Comparison of ENCODE assay signal across 8 mouse cellular contexts in the genomic region with DNA sequence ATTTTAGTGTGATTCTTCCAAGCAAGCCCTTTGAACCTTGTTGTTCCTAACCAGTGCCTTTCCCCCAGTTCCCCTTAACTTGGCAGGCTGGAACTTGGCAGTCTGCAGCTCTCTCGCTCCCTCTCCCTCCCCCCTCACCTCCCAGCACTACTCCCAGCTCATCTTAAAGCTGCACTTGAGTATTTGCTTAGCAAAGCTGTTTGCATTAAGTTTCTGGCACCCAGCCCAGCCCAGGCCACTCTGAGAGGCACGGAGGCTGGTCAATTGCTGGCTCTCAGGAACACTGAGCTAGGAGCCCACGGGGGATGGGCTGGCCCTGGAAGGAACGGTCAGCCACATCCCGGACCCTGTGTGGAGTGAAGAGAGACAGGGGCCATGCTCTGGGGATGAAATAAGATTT.
A peak's percentile ranks its signal among the peaks of the same experiment; 100 is the strongest.
DNase-seq lines count a peak whose midpoint lies in the region; ATAC-seq lines count a peak whose summit lies in the region.

No protein-coding gene starts in this region.

- WGBS in neural tube, embryonic 11.5 days: 58% methylated on average over 5 of the region's 5 CpGs
- 29% methylated on average over 5 of the region's 5 CpGs for WGBS in embryonic facial prominence, embryonic 12.5 days
- WGBS in limb, embryonic 11.5 days: 59% methylated on average over 5 of the region's 5 CpGs
- 33% methylated on average over 5 of the region's 5 CpGs for WGBS in midbrain, embryonic 13.5 days

- no peak overlapping the region for H3K9ac ChIP-seq in neural tube, embryonic 11.5 days (ENCODE audit: low read length)
- H3K9ac ChIP-seq in embryonic facial prominence, embryonic 12.5 days: no peak overlapping the region
- H3K9ac ChIP-seq in limb, embryonic 11.5 days (ENCODE audit: low read length): no peak overlapping the region
- no peak overlapping the region for H3K9ac ChIP-seq in midbrain, embryonic 13.5 days (replicated peaks)

- no peak overlapping the region for H3K4me3 ChIP-seq in neural tube, embryonic 11.5 days (ENCODE audit: low read depth, low read length)
- no peak overlapping the region for H3K4me3 ChIP-seq in embryonic facial prominence, embryonic 12.5 days
- H3K4me3 ChIP-seq in limb, embryonic 11.5 days (ENCODE audit: low read depth, low read length): no peak overlapping the region
- H3K4me3 ChIP-seq in midbrain, embryonic 13.5 days (replicated peaks): no peak overlapping the region

- H3K4me2 ChIP-seq in neural tube, embryonic 11.5 days (ENCODE audit: low read depth): no peak overlapping the region
- H3K4me2 ChIP-seq in embryonic facial prominence, embryonic 12.5 days (replicated peaks): no peak overlapping the region
- no peak overlapping the region for H3K4me2 ChIP-seq in limb, embryonic 11.5 days (ENCODE audit: low read depth, severe bottlenecking)
- no peak overlapping the region for H3K4me2 ChIP-seq in midbrain, embryonic 13.5 days (replicated peaks)

- intact Hi-C loops in heart, postnatal 14 days (cut with DNase I): no loop called here

- DNase-seq in neural tube, embryonic 11.5 days (ENCODE audit: low spot score): peak; percentile 62
- DNase-seq in neural tube, embryonic 10.5 days (ENCODE audit: extremely low spot score, low spot score): no peak
- DNase-seq in heart, postnatal 14 days: peak; percentile 57 to 63
- peak; percentile 39 for DNase-seq in limb, embryonic 11.5 days (ENCODE audit: low spot score)
- DNase-seq in yolk sac, embryonic 10.5 days (ENCODE audit: low spot score): peak; percentile 86
- DNase-seq in layer of hippocampus, postnatal 25 days (ENCODE audit: extremely low spot score in 1 of 2, low spot score in 1 of 2): no peak

- H3K27me3 ChIP-seq in neural tube, embryonic 11.5 days (ENCODE audit: control insufficient read depth, insufficient read depth, low read length): no peaks in the 10 kb centered on the region
- H3K27me3 ChIP-seq in embryonic facial prominence, embryonic 12.5 days: no peaks in the 10 kb centered on the region
- H3K27me3 ChIP-seq in limb, embryonic 11.5 days (ENCODE audit: control insufficient read depth, insufficient read depth, low read length): no peaks in the 10 kb centered on the region
- H3K27me3 ChIP-seq in midbrain, embryonic 13.5 days: no peaks in the 10 kb centered on the region

- peaks cover 4% of the 10 kb centered on the region; the same call in 1 of the 2 replicates for H3K4me1 ChIP-seq in neural tube, embryonic 11.5 days (ENCODE audit: control insufficient read depth, insufficient read depth, low read length)
- H3K4me1 ChIP-seq in embryonic facial prominence, embryonic 12.5 days: peaks cover 14% of the 10 kb centered on the region
- H3K4me1 ChIP-seq in limb, embryonic 11.5 days (ENCODE audit: control insufficient read depth, insufficient read depth, low read length): peaks cover 2% of the 10 kb centered on the region; the same call in 1 of the 2 replicates
- H3K4me1 ChIP-seq in midbrain, embryonic 13.5 days (replicated peaks): peaks cover 13% of the 10 kb centered on the region

- H3K36me3 ChIP-seq in neural tube, embryonic 11.5 days (ENCODE audit: control insufficient read depth, insufficient read depth, low read length): no peaks in the 10 kb centered on the region
- H3K36me3 ChIP-seq in embryonic facial prominence, embryonic 12.5 days: peaks cover 5% of the 10 kb centered on the region; the same call in 1 of the 2 replicates
- H3K36me3 ChIP-seq in limb, embryonic 11.5 days (ENCODE audit: control insufficient read depth, insufficient read depth, low read length): no peaks in the 10 kb centered on the region
- H3K36me3 ChIP-seq in midbrain, embryonic 13.5 days: peaks cover 11% of the 10 kb centered on the region

- no peaks in the 10 kb centered on the region for H3K9me3 ChIP-seq in neural tube, embryonic 11.5 days (ENCODE audit: control insufficient read depth, low read length)
- no peaks in the 10 kb centered on the region for H3K9me3 ChIP-seq in embryonic facial prominence, embryonic 12.5 days
- H3K9me3 ChIP-seq in limb, embryonic 11.5 days (ENCODE audit: control insufficient read depth, low read length): no peaks in the 10 kb centered on the region
- no peaks in the 10 kb centered on the region for H3K9me3 ChIP-seq in midbrain, embryonic 13.5 days

- H3K27ac ChIP-seq in neural tube, embryonic 11.5 days (ENCODE audit: low read depth, low read length): no peak overlapping the region
- peak overlapping the region; percentile 65; the same call in 1 of the 2 replicates for H3K27ac ChIP-seq in embryonic facial prominence, embryonic 12.5 days
- no peak overlapping the region for H3K27ac ChIP-seq in limb, embryonic 11.5 days (replicated peaks; ENCODE audit: low read depth, low read length)
- no peak overlapping the region for H3K27ac ChIP-seq in midbrain, embryonic 13.5 days

- ATAC-seq in neural tube, embryonic 11.5 days (ENCODE audit: insufficient read depth, low FRiP score, low TSS enrichment): no peak
- ATAC-seq in embryonic facial prominence, embryonic 12.5 days (ENCODE audit: insufficient number of reproducible peaks, insufficient read depth, low FRiP score, low TSS enrichment): peak; percentile 73
- ATAC-seq in limb, embryonic 11.5 days (ENCODE audit: insufficient number of reproducible peaks, low FRiP score, low TSS enrichment, low read depth): no peak
- peak; percentile 82 for ATAC-seq in midbrain, embryonic 13.5 days

Comparison
In these comparisons a context has a peak if more than half of its experiments do, and no peak if none do; other contexts are left out.
1. DNase-seq: peak in neural tube, embryonic 11.5 days (single experiment), heart, postnatal 14 days (2 of 2), limb, embryonic 11.5 days (single experiment) and yolk sac, embryonic 10.5 days (single experiment); none in neural tube, embryonic 10.5 days (single experiment) and layer of hippocampus, postnatal 25 days (0 of 2).
2. ATAC-seq: peak in embryonic facial prominence, embryonic 12.5 days (single experiment) and midbrain, embryonic 13.5 days (single experiment); none in neural tube, embryonic 11.5 days (single experiment) and limb, embryonic 11.5 days (single experiment).